Mouse (Mus musculus) bone marrow, adult 2 months (tissue): ENCODE measurements around the gene Krt71. TPM values are rescaled to one million over a fixed set of nuclear protein-coding genes. Genes with fewer than 3 reads are reported as not detected.

Experiments used
- H3K27ac ChIP-seq: fragments of 200-500 bp; 2 replicates; pipeline ENCODE4 v1.5.1; 2012; ENCODE audit warnings: low read depth, mild to moderate bottlenecking, control low read depth, inconsistent platforms, low read length; ENCODE audit not compliant: control insufficient read depth, poor library complexity, insufficient read depth
- H3K4me1 ChIP-seq: fragments of 200-500 bp; 2 replicates; pipeline ENCODE4 v1.6.1; 2011; ENCODE audit warnings: low read length; ENCODE audit not compliant: control insufficient read depth, insufficient read depth
- H3K4me3 ChIP-seq: fragments of 200-500 bp; replicated peaks from 2 replicates; pipeline ENCODE3; 2011; ENCODE audit warnings: mild to moderate bottlenecking, low read depth, low read length, control low read depth; ENCODE audit not compliant: control insufficient read depth
- CTCF ChIP-seq: fragments of 200-500 bp; IDR thresholded peaks from 2 replicates; pipeline ENCODE4 v1.5.1; 2011; ENCODE audit warnings: low read length, control low read depth; ENCODE audit not compliant: control insufficient read depth, insufficient read depth
- POLR2A ChIP-seq: fragments of 200-500 bp; IDR thresholded peaks from 2 replicates; pipeline ENCODE4 v1.6.1; 2011; ENCODE audit warnings: low read depth, mild to moderate bottlenecking, control low read depth, low read length, borderline replicate concordance; ENCODE audit not compliant: control insufficient read depth
- WGBS: fragments of 180-500 bp; shearing (Covaris S2); methylation state at CpG from one replicate; pipeline ENCODE4 v1.1.7; 2018; 5-methylcytosine and 5-hydroxymethylcytosine counted together
- polyA plus RNA-seq: library from polyadenylated mRNA; stranded (reverse); fragments of >200 nt; gene quantifications from 2 replicates; pipeline ENCODE4 v1.2.4, GENCODE M21; 2011; ENCODE audit warnings: low replicate concordance; ENCODE audit not compliant: missing spikeins, insufficient read depth, insufficient read length

Krt71 gene
- polyA plus RNA-seq, result not detected in 2 replicates

- WGBS, result 59% methylated on average over 14 of the region's 14 CpGs
- Histone ChIP-seq H3K4me1 (no peaks in the 10 kb centered on the region), H3K27ac (no peak within 1 kb of the TSS), H3K4me3 (no peak within 1 kb of the TSS)
- TF ChIP-seq POLR2A, result no peak
- TF ChIP-seq CTCF, result no peak
These were observed at the start of gene Krt71 for GRCm38 (mm10) chr15:101742711-101743110. Gene Krt71, minus strand, starts transcription at chr15:101743109.

- H3K4me1 ChIP-seq, result no peaks in the 10 kb centered on the region
- 21% methylated on average over 3 of the region's 3 CpGs for WGBS
- no peak overlapping the region for H3K27ac ChIP-seq
- no peak for TF ChIP-seq CTCF
- no peak for TF ChIP-seq POLR2A
- H3K4me3 ChIP-seq, result no peak overlapping the region
These were observed 48.0 kb upstream of the Krt71 start for GRCm38 (mm10) chr15:101790867-101791266.

- H3K4me3 ChIP-seq, result no peak within 1 kb of the TSS
- no peak within 1 kb of the TSS for H3K27ac ChIP-seq
- TF ChIP-seq CTCF (no peak), POLR2A (no peak)
- H3K4me1 ChIP-seq, result no peaks in the 10 kb centered on the region
- 86% methylated on average over 18 of the region's 18 CpGs for WGBS
These were observed 43.5 kb upstream of the Krt71 start, which contains the start of gene Krt72 for GRCm38 (mm10) chr15:101786360-101786759. Gene Krt72, minus strand, starts transcription at chr15:101786460.

DNA sequence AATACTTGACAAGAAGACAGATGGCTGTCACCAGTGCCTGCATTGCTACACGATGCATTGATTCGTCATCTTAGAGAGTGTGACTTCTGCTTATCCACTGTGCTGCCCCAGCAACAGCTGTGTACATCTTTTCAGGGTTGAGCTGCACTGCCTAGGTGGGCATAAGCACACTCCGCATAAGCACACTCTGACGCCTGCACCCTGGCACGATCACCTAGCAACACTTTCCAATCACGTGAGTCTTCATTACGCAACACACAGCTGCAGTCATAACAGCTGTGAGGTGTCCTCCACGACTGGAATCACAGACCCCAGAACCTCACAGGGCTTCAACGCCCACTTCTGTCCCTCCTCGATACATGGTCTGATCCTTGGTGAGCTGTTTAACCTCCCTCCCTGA, 30.5 kb upstream of the Krt71 start:
- no peaks in the 10 kb centered on the region for H3K4me1 ChIP-seq
- no peak for TF ChIP-seq CTCF
- no peak for TF ChIP-seq POLR2A
- WGBS, result 49% methylated on average over 10 of the region's 10 CpGs
- H3K27ac ChIP-seq, result no peak overlapping the region
- H3K4me3 ChIP-seq, result no peak overlapping the region

- TF ChIP-seq POLR2A (no peak), CTCF (peak; percentile 83)
- 3% methylated on average over 5 of the region's 5 CpGs for WGBS
- Histone ChIP-seq H3K4me3 (no peak overlapping the region), H3K27ac (no peak overlapping the region), H3K4me1 (no peaks in the 10 kb centered on the region)
These were observed 29.8 kb upstream of the Krt71 start for GRCm38 (mm10) chr15:101772711-101773081.

GRCm38 (mm10) chr15:101772080-101772710, 29.3 kb upstream of the Krt71 start:
- no peak overlapping the region for H3K27ac ChIP-seq
- TF ChIP-seq POLR2A (no peak), CTCF (no peak)

GRCm38 (mm10) chr15:101770226-101770625, 27.3 kb upstream of the Krt71 start:
- H3K27ac ChIP-seq, result no peak overlapping the region
- no peak overlapping the region for H3K4me3 ChIP-seq
- WGBS, result 50% methylated on average over 8 of the region's 8 CpGs
- H3K4me1 ChIP-seq, result no peaks in the 10 kb centered on the region
- TF ChIP-seq POLR2A, result no peak
- no peak for TF ChIP-seq CTCF

More at GRCm38 (mm10) chr15:101772080-101772710, 29.3 kb upstream of the Krt71 start:
- no peaks in the 10 kb centered on the region for H3K4me1 ChIP-seq
- 61% methylated on average over 5 of the region's 5 CpGs for WGBS
- H3K4me3 ChIP-seq, result no peak overlapping the region

DNA sequence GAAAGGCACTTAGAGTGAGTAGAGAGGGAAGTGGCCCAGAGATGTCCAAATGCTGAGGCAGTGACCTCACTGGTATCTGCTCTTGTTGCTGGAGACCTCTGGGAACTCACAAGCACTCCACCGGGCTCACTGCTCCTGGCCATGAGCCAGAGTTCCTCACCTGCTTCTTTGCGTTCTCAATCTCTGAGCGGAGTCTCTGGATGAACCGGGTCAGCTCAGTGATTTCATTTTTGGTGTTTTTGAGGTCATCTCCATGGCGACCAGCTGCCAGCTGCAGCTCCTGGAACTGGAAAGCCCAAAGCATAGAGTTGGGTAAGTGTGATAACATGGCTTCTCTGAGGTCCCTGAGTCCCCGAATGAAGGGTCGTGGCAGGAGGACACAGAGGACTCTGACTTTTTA, 5.1 kb downstream of the Krt71 start:
- WGBS, result 75% methylated on average over 7 of the region's 7 CpGs
- TF ChIP-seq CTCF (no peak), POLR2A (no peak)
- Histone ChIP-seq H3K4me3 (no peak overlapping the region), H3K4me1 (no peaks in the 10 kb centered on the region), H3K27ac (no peak overlapping the region)

GRCm38 (mm10) chr15:101730653-101731052, 12.3 kb downstream of the Krt71 start:
- Histone ChIP-seq H3K4me1 (no peaks in the 10 kb centered on the region), H3K4me3 (no peak overlapping the region), H3K27ac (no peak overlapping the region)
- TF ChIP-seq POLR2A (no peak), CTCF (no peak)
